Mouse (Mus musculus): ENCODE measurements around the gene Tcf7.
"Not testable (repeated sequence)": the region's sequence is repeated elsewhere in the genome, so short reads cannot be mapped to it uniquely, and the experiment has no call there.

The Tcf7 gene

GRCm38 (mm10) chr11:52228722-52229448 lies 53.9 kb downstream of the Tcf7 start:
- DNase-seq (ENCODE audit: low spot score in 2 of 2): no peak

DNA sequence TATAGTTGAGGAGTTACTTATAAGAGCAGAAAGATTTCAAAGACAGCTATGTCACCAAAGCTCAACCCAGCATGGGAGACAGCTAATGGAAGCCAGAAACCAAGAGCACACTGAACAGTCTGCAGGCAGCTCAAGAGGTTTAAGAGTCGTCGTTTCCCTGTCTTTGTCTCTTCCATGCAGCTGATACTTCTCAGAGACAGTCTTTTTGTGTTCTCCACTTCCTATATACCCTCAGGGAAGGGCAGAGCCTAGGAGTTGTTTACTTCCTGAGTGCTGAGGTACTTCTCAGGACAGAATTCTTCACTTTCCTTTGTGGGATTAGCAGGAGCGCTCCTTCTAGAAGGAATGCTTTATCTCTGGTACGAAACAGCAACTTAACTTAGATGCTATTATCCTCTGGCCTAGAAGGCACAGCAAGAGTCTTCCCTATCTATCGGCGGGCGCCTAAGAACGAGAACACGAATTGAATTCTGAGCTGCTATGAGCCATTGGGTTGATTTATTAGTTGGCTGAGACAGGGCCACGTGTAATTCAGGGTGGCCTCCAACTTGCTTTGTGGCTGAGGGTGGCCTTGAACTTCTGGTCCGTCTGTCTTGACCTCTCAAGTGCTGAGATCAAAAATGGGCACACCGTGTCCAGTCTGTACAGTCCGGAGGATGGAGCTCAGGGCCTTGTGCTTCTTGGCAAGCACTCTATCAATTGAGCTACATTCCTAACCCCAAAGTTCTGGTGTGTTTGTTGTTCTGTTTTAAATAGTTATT lies 55.2 kb downstream of the Tcf7 start:
- DNase-seq (ENCODE audit: low spot score in 2 of 2): no peak

GRCm38 (mm10) chr11:52227053-52227452 lies 55.8 kb downstream of the Tcf7 start:
- DNase-seq (ENCODE audit: low spot score in 2 of 2): no peak

GRCm38 (mm10) chr11:52225986-52226599 lies 56.7 kb downstream of the Tcf7 start:
- no peak for DNase-seq (ENCODE audit: low spot score in 2 of 2)

DNA sequence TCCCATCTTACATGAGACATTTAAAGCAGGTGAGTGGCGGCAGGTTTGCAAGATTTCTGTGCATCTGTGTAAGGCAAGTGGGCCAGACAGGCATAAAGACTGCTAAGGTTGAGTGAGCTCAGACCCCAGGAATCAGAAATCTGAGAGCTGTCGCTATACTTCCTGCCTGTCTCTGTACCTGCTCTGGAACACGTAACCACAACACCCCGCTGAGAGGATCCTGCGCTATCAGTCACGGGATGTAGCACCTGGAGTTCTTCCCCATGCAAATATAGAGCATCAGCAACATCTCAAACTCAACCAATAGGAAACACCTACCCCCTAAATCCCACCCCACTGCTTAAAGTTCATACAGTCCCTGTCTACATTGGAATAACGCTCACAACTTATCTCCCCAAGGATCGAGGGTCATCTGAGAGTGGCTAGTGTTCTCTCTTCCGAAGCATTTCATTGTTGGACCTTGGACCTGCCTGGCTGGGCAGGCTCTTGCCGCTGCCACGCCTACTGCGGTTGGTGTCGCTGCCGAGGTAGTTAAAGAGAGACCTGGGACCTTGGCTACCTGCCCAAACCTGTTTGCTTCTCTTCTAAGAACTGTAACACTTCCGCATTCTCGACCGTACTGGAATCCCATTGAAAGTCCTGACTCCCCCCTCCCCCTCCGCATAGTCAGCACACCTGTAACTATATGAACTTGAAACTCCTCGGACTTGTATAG lies 58.7 kb downstream of the Tcf7 start:
- DNase-seq (ENCODE audit: low spot score in 2 of 2): peak; percentile 47 to 58

DNA sequence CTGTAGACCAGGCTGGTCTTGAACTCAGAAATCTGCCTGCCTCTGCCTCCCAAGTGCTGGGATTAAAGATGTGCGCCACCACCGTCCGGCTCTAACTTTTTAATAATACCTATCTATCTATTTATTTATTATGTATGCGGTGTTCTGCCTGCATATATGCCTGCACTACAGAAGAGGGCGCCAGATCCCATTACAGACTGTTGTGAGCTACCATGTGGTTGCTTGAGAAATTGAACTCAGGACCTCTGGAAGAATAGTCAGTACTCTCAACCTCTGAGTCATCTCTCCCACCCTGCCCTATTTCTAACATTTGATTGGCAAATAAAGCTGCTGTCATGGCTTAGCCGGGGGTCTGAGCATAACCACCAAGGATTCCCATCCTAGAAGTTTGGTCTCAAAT lies 59.9 kb downstream of the Tcf7 start:
- DNase-seq (ENCODE audit: low spot score in 2 of 2): peak in 1 of 2 experiments; percentile 57

GRCm38 (mm10) chr11:52221921-52222320 lies 60.9 kb downstream of the Tcf7 start:
- DNase-seq (ENCODE audit: low spot score in 2 of 2): not testable (repeated sequence)

DNA sequence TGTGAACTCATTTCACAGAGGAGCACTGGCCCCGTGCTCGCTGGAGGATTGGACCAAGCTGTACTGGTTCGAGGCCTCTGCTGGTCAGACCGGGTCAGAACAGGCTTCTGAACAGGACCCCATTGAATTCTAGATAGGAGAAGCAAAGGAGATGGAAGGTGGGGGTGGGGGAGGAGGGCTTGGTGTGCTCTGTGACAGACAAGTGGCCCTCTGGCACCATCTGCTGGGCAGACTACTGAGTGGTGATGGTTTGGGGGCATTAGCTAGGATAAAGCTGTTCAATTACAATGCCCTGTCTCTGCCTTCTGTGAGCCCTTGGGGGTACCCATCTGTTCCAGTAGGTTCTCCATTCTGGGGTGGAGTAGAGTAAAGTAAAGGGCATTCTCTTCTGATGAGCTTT lies 62.5 kb downstream of the Tcf7 start:
- peak; percentile 59 to 83 for DNase-seq (ENCODE audit: low spot score in 2 of 2)

DNA sequence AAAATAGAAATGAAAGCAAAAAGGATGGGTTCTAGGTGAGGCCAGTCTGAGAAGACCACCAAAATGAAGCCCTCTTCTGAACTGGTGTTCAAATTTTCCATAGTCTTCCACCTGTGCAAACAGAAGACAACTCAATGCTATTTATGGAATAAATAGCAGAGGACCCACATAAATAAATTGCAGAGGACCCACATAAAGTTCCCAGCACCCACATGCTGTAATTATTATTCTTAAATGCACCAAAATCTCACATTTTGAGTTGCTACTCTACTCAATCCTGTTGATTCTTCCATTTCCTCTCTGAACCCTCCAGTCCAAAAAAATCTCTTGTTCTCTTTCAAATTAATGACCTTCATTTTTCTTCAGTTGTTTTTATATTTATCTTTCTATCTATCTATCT lies 68.9 kb downstream of the Tcf7 start, which contains the start of gene Olfr1371:
Olfr1371 (minus strand) TSS at position 101 of the 400 bp plus-strand sequence.
- DNase-seq (ENCODE audit: low spot score in 2 of 2): no peak
